Mouse (Mus musculus) kidney, postnatal 25 days (tissue): Measurements from ENCODE around the gene Arhgef10l.
"Not testable (repeated sequence)": the region's sequence is repeated elsewhere in the genome, so short reads cannot be mapped to it uniquely, and the experiment has no call there.

Experiments
- DNase-seq, 2 experiments: peaks; one replicate each; pipeline ENCODE4 v3.0.0; 2021; ENCODE audit warnings: mixed read lengths in 2 of 2

Gene Arhgef10l

DNA sequence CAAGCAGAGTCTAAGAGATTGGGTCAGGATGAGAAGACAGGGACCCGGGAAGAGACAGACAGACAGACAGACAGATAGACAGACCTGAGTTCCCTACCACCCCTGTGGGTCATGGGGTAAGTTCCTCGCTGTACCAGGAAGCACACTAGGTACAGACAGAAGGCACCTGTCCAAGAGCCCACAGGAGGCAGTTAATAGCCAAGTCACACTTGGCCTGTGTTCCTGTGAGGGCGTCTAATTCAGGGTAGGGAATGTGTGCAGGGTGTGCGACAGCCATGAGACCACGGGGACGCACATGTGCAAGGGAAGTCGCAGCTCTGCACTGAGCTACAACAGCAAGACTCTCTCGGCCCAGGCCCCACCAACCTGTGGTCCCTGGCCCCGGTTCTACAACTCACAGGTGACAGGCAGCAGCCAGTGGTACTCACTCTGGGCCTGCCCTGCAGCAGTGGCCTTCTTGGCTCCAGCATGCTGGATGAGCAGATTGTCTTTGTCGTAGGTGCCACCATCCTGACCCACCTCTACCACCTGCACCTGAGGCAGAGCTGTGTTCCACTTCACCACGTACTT, 97.8 kb downstream of the Arhgef10l start:
- DNase-seq: no peak

DNA sequence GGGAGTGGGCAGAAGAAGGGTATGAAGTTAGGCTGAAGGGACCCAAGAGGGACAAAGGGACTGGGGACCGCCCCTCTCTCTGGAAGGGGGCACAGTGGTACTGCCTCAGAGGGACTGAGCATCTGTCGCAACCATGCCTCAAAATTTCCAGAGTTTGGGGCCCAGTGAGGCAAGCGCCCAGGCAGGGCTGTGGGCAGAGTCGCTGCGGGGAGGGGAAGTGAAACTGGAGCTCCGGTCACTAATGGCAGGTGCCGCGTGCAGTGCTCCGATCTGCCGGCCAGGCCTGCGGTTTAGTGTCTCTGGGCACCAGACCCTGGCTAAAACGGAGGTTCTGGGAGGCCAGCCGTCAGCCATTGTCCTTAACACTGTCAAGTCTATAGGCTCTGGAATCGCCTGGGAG, 99.0 kb downstream of the Arhgef10l start:
- DNase-seq: no peak

DNA sequence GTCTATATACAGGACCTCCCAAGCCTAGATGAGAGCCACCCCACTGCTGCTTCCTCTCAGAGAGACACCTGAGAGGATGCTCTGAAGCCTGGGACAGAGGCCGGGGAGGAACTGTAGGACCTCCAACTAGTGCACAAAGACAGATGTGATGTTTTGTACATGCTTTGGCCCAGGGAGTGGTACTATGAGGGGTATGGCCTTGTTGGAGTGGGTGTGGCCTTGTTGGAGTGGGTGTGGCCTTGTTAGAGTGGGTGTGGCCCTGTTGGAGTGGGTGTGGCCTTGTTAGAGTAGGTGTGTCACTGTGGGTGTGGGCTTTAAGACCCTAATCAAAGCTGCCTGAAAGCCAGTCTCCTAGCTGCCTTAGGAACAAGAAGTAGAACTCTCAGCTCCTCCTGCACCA, 101.4 kb downstream of the Arhgef10l start:
- DNase-seq: not testable (repeated sequence)

DNA sequence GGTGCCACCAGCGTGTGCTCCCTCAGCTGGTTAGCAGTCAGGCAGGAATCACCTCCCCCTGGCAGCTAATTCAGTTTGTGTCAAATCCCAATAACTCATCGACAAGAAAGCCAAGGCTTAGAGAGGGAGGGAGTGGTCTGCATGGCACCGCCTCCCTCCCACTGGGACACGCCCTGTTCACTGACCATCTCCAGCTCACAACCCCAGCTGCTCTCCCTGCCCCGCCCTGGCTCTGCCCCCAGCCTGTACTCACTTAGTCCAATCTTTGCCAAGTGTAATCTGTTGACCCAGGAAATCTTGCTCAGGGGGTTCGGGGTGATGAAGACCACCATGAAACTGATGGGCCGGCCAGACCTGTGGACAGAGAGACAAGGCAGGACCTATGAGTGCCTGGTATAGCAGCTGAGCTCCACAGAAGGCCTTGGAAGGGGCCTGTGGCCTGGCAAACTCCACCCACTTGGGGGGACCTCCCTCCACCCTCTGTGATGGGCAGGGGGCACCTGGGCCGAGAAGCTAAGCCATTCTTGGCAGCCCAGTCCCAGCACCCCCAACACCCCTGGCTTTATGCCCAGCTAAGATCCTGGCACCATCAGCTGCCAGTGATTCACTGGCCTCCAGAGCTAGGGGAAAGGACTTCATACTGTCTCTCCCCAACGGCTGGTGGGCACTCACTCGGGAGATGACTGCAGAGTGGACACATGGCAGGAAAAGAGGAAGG, 103.2 kb downstream of the Arhgef10l start:
- DNase-seq: no peak

DNA sequence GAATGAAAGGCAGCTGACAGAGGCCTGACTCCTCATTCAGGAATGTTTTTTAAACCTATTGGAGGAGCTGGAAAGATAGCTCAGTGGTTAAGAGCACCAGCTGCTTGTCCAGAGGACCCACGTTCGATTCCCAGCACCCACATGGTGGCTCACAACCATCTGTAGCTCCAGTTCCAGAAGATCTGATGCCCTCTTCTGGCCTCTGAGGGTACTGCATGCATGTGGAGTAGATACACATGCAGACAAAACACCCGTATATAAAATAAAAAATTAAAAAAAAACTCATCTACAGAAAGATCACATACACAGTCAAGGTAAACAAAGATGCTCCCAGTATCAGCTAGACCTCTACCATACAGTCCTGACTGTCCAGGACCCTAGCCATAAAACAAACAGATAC, 104.1 kb downstream of the Arhgef10l start:
- DNase-seq: no peak

DNA sequence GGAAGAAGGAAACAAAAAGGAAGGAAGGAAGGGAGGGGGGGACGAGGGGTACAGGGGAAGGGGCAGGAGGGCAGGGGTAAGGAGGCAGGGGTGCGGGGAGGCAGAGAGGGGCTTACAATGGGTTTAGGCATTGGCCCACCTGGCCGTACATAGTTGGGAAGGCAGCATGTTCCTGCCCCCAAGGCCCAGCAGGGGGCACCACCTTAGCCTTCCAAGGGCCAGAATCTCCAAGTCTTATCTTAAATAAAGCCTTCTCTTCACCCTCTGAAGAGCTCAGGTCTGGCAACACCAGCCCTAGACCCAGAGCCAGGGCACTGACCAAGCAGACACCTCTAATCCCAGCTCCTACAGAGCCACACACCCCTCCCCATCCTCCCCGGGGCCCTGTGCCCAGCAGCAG, 106.0 kb downstream of the Arhgef10l start:
- no peak for DNase-seq

DNA sequence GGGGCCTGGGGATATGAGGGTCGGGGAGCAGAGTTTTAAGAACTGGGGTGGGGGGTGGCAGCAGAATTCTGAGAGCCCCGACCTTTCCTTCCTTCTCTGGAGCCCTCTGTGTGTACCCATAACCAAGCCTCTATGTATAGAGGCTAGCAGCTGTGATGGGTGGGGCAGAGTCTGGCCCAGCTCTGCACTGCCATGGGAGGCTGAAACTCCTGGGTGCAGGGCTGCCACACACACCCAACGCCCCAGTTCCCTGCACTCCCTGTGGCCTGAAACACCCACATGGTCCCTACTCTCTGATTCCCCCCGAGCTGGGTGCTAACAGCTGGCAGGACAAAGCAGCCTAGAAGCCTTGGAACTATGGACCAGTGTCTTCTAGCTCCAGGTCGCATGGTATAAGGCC, 107.6 kb downstream of the Arhgef10l start:
- no peak for DNase-seq

DNA sequence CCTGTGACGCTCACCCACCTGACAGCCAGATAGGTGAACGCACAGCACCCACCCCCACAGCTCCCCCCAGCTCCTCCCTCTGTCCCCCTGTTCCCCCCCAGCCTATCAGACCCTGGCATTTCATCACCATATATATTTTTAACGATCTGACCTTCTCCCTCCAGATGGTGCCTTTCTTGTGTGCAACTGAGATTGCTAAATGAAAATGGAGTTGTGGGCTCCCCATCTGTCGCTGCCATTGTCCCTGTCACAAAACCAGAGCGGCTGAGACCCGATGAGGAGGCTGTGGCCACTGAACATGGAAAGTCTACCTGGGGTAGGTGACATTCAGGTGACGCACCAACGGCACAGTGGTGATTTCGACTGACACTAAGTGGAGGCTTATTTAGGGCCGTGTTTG, 109.3 kb downstream of the Arhgef10l start:
- DNase-seq: no peak

DNA sequence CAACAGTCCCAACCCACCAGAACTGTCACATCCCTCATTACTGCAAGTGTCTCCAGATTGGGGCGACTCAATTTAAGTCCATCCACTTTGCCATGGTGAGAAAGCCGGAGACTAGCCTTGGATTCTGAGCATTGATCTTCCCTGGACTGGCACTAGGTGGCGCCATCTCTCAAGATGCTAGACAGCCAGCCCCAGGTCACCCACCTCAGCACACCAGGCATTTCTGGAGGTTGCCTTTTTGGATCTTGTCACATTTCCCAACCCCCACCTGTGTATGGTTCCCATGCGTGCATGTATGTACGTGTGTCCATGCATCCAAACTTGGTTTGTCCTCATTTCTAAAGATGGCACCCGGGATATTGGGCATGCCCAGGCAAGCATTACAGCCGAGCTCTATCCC, 110.5 kb downstream of the Arhgef10l start:
- peak; percentile 63 to 75 for DNase-seq

DNA sequence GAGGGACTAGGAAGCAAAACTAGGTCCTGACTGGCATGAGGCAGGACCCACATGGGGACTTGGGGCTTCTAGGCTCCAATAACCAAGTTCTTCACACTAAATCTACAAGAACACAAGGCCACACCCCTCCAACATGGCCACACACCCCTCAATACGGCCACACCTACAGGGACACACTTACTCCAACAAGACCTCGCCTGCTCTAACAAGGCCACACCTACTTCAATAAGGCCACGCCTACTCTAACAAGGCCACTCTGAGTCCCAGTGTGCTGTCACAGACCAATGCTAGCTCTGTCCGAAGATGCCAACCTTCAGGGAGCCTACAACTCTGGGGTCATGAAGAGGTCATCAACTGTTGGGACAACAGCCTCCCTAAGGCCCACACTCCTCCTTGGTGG, 111.3 kb downstream of the Arhgef10l start:
- no peak for DNase-seq

DNA sequence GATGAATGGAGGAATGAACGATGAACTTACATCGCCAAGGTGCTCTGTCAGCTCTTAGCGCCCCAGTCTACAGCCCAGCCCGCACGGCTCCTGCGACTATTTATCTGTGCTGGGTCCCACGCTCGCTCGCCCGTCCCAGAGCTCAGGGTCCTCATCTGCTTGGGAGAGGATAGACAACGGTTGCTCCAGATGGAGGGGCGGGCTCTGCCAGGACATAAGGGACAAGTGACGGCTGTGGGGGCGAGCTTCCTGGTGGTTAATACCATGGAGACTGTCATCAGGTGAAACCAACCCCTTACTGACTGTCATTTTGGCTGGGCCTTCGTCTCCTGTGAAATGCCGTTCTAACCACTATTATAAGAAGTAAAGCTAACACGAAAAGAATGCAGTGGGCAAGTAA, 114.0 kb downstream of the Arhgef10l start:
- DNase-seq: no peak

DNA sequence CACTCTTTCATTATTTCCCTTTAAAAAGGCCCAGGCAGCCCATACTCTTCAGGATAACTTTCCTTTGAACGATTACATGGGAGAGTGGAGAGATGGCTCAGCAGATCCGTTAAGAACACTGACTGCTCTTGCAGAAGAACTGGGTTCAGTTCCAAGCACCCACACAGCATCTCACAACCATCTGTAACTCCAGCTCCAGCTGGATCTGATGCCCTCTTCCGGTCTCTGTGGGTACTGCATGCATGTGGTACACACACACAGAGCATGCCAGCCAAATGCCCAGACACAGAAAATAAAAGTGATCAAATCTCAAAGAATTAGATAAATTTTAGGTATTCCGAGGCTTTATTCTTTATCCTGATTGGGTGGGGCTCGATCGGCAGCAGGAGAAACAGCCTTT, 115.1 kb downstream of the Arhgef10l start:
- DNase-seq: peak in 1 of 2 experiments; percentile 31

DNA sequence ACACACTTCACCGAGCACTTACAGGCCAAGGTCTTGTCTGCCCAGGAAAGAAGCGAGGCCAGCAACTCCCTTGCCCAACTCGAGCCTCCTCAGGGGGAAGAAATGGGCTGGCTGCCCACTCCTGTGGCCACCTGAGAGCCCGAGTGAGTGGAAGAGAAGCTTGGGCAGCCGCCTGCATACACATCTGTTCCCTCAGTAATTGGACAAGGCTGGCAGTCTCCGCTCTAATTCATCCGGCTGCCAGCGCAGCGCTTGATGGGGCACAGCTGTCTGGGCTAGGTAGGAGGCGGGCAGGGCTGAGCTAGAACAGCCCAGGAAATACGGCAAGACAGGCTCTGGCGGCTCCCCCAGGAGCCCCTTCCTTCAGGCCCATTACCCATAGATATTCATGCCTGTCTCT, 115.8 kb downstream of the Arhgef10l start:
- no peak for DNase-seq

DNA sequence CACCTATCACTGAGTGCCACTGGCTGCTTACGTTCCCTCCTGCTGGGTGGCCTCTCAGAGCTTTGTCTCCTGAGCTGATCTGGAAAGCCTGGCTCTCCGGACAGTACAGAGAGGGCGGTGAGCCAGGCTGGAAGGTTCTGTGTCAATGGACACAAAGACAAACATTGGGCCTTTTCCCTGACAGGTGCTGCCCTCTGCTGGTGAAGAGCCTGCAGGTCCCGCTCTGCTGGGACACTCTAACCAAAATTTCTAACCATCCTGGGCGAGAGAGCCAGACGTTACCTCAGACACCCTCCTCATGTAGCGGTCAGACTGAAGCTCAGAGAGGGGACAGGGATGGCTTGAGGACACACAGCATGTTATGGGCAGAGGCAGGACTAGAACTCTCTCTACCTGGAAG, 118.3 kb downstream of the Arhgef10l start:
- peak; percentile 69 to 76 for DNase-seq

DNA sequence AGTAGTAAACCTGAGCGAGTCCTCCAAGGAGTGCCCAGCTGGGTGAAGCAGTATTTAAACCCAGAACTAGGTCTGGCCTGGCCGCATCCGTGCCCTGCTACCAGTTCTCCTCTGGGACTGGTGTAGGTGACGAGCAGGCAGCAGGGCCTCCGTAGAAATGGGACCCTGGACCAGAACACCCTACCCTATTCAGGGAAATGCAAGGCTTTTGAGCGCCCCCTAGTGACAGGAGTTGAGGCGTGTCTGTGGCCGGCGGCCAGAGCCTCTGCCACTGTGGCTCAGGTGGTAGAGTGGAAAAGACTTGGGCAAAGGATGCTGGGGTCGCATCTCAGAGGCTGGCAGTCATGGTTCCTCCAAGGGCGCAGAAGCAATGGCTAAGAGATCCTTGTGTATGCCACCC, 126.7 kb downstream of the Arhgef10l start:
- peak; percentile 49 to 71 for DNase-seq

DNA sequence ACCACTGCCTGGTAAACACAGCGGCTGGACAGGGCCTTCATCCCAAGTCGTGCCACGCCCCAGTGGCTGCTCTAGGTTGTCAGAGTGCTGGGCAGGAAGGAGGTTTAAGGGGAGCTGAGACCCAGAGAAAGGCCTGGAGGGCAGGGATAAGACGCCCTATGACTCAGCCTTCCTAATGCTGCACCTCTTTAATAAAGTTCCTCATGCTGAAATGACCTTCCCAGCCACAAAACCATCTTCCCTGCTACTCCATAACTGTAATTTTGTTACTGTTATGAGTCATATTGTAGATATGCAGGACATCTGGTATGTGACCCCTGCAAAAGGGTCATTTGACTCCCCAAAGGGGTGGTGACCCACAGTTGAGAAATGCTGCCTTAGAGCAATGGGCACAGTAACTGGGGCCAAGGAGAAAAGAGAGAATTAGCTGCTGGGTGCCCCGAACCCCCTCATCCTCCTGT, 128.2 kb downstream of the Arhgef10l start:
- DNase-seq: no peak

DNA sequence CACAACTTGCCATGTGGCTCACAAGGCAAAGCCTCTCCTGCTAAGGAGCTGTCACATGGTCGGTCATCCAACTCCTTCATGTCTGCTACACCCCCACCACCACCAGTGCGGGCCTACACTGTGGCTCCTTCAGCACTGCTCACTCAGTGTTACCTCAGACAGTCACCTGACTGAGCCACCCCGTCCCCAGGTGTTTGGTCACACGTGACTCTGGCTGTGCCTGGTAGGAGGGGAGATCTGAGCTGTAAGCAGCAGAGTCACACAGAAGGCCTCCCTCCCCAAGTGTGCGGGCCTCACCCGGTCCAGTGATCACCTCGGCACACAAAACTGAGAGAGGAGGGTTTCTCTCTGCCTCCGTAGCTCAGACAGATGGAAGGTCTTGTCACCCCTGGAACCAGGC, 130.5 kb downstream of the Arhgef10l start:
- no peak for DNase-seq

DNA sequence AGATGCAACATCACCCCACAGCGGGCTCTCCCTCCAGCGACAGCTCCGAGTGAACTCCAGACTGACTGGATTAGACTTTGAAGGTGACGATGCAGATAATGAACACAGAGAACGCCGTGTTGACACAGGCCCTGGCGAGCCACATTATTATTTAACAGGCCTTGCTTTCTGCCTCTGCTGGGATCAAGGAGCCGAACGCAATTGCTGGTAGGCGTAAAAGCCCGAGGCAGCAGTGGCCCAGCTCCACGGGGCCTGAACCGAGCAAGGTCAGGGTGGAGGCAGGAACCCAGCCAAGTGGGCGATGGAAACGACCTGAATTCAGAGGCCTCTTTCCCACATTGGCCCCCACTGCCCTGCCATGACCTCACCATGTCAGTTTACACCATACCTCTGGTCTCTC, 133.5 kb downstream of the Arhgef10l start:
- DNase-seq: peak; percentile 23 to 69

DNA sequence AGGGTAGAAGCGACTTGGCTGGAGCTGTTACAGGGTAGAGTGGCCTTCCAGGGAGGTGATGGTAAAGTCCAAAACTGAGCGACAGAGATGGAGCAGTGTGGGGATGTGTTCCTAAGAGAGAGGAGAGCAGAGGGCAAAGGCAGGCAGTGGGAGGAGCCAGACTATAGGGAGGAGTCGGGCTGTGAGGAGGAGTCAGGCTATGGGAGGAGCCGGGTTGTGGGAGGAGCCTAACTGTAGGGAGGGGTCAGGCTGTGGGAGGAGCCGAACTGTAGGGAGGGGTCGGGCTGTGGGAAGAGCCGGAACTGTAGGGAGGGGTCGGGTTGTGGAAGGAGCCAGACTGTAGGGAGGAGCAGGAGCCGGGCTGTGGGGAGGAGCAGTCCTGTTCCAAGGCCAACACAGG, 134.8 kb downstream of the Arhgef10l start:
- DNase-seq: peak; percentile 77 to 88

DNA sequence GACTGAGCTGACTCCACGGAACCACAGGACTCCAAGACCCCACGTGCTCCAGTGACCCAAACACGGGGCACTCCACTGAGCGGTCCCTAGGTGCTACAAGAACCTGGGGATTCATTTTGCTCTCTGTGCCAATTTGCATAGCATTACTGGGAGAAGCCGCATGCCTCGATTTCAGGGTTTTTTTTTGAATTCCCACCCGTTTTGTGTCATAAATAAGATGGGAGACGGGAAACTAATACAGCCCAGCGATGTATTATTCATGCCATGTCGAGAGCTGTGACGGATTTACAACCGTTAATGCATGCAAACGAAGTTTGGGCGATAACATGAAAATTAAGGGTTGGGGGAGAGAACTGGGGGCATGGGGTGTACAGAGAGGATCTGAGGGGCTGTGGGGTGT, 136.1 kb downstream of the Arhgef10l start:
- no peak for DNase-seq

DNA sequence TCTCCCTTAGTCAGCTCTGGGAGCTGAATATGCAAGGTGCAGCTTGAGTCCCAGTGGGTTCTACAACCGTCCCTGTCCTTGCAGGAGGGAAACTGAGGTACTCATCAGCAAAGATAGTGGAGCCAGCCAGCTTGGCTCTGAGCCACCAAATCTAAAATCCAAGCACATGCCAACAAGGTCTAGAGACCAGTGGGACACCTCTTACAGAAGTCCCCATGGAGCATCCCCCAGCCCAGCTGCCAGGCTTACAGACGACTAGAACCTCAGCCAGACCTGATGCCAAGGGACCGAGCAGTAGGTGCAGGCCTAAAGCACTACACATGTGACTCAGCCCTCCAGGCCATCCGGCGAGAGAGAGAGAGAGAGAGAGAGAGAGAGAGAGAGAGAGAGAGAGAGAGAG, 137.4 kb downstream of the Arhgef10l start:
- DNase-seq: no peak

DNA sequence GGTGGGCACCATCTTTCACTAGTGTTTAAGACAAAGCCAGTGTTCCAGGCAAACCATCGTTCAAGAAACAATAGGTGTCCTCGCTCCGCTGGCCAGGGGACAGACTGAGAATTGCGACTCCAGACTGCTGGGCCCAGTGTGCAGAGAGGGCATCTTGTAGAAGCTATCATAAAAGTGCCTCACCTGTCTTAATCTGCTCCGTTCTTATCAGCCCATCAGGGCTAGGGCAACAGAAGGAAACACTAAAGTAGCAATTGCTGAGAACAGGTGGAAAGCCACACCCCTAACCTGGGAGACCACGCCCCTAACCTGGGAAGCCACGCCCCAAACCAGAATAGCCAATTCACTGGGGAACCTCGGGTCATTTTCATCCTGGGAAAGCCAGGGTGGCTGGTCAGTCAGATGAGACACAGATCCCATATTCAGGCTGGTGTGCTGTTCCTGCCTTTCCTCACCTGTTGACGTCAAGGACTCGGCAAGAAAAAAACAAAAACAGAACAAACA, 140.1 kb downstream of the Arhgef10l start:
- DNase-seq: no peak

DNA sequence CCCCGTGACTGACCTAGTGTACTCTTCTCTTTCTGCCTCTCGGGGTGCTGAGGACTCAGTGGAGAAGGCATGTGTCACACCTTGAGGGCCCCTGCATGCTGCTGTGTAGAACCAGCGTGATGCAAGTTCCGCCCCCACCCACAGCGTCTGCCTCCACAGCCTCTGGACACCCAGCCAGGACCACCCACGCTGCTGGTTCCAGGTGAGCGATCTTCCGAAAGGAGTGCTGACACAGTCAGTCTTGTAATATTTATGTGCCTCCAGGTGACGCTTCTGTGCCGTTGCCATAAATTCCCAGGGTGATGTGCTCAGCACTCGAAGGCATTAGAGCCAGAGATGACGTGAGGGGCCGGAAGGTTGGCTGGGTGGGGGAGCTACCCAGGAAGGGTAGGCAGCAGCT, 140.9 kb downstream of the Arhgef10l start:
- peak; percentile 41 to 80 for DNase-seq

DNA sequence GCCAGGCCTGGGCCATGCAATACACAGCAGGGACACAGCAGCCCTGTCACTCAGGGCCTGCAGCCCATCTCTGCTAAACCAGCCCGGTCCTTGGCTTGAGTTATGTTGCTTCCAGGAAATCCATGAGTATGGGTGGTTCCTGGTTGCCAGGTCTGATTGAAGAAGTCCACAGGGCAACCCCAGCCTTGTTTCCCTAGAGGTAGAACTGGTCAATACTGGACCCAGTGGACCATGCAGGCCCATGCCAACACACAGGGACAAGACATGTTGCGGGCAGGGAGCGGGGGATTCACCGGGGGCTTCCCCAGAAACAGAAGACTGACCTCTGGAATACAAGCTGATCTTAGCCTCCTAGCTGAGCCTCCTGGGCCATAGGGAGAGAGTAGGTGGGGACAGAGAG, 142.9 kb downstream of the Arhgef10l start:
- DNase-seq: no peak

DNA sequence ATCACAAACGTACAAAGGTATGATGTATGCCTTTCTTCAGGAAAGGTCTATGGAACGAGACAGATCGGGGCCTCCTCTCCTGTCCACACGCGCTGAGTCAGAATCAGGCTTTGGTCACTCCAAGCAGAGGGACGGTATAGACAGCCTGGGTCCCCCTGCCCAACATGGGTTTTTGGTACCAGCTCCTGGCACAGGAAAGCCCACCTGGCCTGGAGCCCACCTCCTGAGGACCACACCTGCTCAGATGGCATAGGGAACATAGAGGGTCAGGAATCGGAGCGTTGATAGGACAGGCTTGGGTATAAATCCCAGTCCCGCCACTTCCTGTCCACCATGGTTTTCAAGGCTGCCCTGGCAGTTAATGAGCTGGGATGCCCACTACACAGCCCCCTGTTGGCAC, 145.1 kb downstream of the Arhgef10l start:
- no peak for DNase-seq
